Mouse (Mus musculus): ENCODE measurements around the gene Cfap99. TPM values are rescaled to one million over a fixed set of nuclear protein-coding genes. Genes with fewer than 3 reads are reported as not detected.
A peak's percentile ranks its signal among the peaks of the same experiment; 100 is the strongest.

Gene Cfap99
- 0.09 TPM in 1 of 2 replicates, not detected in the other for polyA plus RNA-seq (2014; fragmentation: Nextera tagmentation; extraction: Ambion mirVana)

DNA sequence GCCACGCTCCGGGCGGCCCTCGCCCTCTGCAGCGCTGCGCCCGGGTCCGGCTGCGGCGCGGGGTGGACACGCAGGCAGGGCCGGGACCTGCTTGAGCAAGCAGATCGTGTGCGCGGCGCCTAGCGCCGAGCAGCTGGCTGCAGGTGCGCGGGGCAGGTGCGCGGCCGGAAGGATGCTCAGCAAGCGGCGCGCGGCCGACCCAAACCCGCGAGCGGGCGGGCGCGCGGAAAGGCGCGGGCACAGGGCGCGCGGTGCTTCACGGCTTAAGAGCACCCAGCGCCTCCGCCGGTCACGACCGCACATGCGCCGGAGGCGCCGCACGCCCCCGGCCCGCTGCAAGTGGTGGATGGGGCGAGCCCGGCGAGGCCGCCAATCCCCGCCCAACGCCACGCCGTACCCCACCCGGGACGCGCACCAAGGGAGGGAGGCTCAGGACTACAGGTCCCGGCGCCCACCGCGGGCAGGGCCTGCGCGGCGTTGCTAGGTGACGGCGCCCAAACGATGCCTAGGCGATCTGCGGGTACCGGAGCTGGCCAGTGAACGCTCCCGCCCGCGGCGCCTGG, at the start of gene Cfap99, which contains the start of gene Zfyve28:
Gene Cfap99, plus strand, starts transcription at position 447 of the 563 bp plus-strand sequence.
Gene Zfyve28, minus strand, starts transcription at position 296 of the 563 bp plus-strand sequence.
- peak; percentile 69 for ATAC-seq (ENCODE audit: insufficient number of reproducible peaks, insufficient read depth, low FRiP score, low read depth)
- peak within 1 kb of the TSS; percentile 98 for H3K4me2 ChIP-seq (ENCODE audit: low read length)
- peaks cover 59% of the 10 kb centered on the region for H3K27me3 ChIP-seq (ENCODE audit: control insufficient read depth, insufficient read depth, low read length)
- no peak within 1 kb of the TSS for H3K27ac ChIP-seq (replicated peaks in 1 of 2; ENCODE audit: control insufficient read depth in 1 of 2, insufficient read depth in 1 of 2, low read depth in 2 of 2, low read length in 2 of 2)
- under 1% methylated on average over 83 of the region's 83 CpGs for WGBS
- H3K9ac ChIP-seq (ENCODE audit: low read length) = peak within 1 kb of the TSS; percentile 57
- H3K36me3 ChIP-seq (ENCODE audit: control insufficient read depth, insufficient read depth, low read length) = no peaks in the 10 kb centered on the region
- peak within 1 kb of the TSS; percentile 54 to 63 for H3K4me3 ChIP-seq (ENCODE audit: control insufficient read depth in 1 of 2, insufficient read depth in 1 of 2, low read depth in 1 of 2, low read length in 2 of 2)
- H3K4me1 ChIP-seq (ENCODE audit: control insufficient read depth in 2 of 2, insufficient read depth in 2 of 2, low read length in 2 of 2) = peaks cover 8 to 9% of the 10 kb centered on the region in 2 experiments
- H3K9me3 ChIP-seq (ENCODE audit: control insufficient read depth, low read length) = no peaks in the 10 kb centered on the region

DNA sequence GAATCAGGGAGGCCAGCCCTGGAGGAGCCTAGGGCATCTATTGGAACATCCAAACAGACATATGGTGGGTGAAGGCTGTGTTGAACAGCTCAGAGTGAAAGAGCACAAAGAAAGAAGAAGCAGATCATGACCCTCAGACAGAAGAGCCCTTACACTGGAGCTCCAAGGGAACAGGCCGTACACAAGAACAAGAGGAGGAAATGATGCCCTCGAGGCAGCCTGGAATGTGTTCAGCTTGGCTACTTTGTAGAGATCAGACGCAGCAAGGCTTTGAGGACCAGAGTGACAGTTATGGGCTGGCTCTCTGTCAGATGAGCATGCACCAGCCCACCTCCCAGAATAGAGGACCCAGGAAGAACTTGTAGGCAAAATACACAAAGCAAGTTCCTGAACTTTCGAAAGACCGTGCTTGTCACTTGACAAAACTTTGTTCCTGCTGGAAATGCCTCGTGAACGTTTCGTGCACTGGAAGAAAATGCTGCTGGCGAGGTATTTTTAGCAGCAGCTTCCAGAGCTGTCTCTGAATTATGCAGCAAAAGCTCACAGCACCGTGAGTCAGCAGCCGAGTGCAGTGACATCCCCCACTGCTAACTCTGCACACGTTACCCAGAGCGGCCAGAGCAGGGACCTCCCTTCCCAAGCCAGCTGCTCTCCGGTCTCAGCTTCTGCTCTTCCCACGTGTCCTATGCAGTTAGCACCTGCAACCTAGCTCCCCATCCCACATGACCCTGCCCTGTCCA, 46.0 kb upstream of the Cfap99 start:
- peaks cover 18 to 20% of the 10 kb centered on the region in 2 experiments for H3K4me1 ChIP-seq (ENCODE audit: control insufficient read depth in 2 of 2, insufficient read depth in 2 of 2, low read length in 2 of 2)
- no peaks in the 10 kb centered on the region for H3K36me3 ChIP-seq (ENCODE audit: control insufficient read depth, insufficient read depth, low read length)
- no peak overlapping the region for H3K4me3 ChIP-seq (ENCODE audit: control insufficient read depth in 1 of 2, insufficient read depth in 1 of 2, low read depth in 1 of 2, low read length in 2 of 2)
- H3K27ac ChIP-seq (replicated peaks in 1 of 2; ENCODE audit: control insufficient read depth in 1 of 2, insufficient read depth in 1 of 2, low read depth in 2 of 2, low read length in 2 of 2) = peak overlapping the region; percentile 50 to 78
- peak overlapping the region; percentile 14 for H3K9ac ChIP-seq (ENCODE audit: low read length)
- ATAC-seq (ENCODE audit: insufficient number of reproducible peaks, insufficient read depth, low FRiP score, low read depth) = peak; percentile 64; the same call in 1 of the 2 replicates
- peaks cover 4% of the 10 kb centered on the region; the same call in 1 of the 2 replicates for H3K27me3 ChIP-seq (ENCODE audit: control insufficient read depth, insufficient read depth, low read length)
- 2% methylated on average over 15 of the region's 15 CpGs for WGBS
- H3K4me2 ChIP-seq (ENCODE audit: low read length) = peak overlapping the region; percentile 46
- no peaks in the 10 kb centered on the region for H3K9me3 ChIP-seq (ENCODE audit: control insufficient read depth, low read length)

DNA sequence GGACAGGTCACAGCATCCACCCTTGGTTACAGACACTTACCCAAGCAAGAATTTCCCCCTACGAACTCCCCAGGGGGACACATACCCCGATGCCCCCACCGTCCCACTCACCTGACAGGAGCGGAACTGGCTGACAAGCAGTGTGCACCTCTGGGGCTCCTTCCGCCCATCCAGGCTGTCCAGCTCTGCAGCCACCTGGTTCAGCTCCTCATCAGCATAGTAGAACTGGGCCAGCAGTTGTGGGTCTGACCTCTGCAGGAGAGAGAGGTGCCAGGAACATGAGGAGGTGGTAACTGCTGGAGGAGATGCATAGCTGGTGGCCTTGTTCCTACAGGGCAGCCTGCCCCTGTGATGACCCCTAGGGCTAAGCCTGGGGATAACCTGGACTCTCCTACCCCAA, 45.3 kb upstream of the Cfap99 start:
- peaks cover 18 to 20% of the 10 kb centered on the region in 2 experiments for H3K4me1 ChIP-seq (ENCODE audit: control insufficient read depth in 2 of 2, insufficient read depth in 2 of 2, low read length in 2 of 2)
- H3K9me3 ChIP-seq (ENCODE audit: control insufficient read depth, low read length) = no peaks in the 10 kb centered on the region
- ATAC-seq (ENCODE audit: insufficient number of reproducible peaks, insufficient read depth, low FRiP score, low read depth) = no peak
- WGBS = 81% methylated on average over 5 of the region's 5 CpGs
- H3K4me3 ChIP-seq (ENCODE audit: control insufficient read depth in 1 of 2, insufficient read depth in 1 of 2, low read depth in 1 of 2, low read length in 2 of 2) = no peak overlapping the region
- peaks cover 4% of the 10 kb centered on the region; the same call in 1 of the 2 replicates for H3K27me3 ChIP-seq (ENCODE audit: control insufficient read depth, insufficient read depth, low read length)
- H3K9ac ChIP-seq (ENCODE audit: low read length) = peak overlapping the region; percentile 14; the same call in 1 of the 2 replicates
- no peaks in the 10 kb centered on the region for H3K36me3 ChIP-seq (ENCODE audit: control insufficient read depth, insufficient read depth, low read length)
- peak overlapping the region in 1 of 2 experiments; percentile 78; a peak in 1 of 4 replicates for H3K27ac ChIP-seq (replicated peaks in 1 of 2; ENCODE audit: control insufficient read depth in 1 of 2, insufficient read depth in 1 of 2, low read depth in 2 of 2, low read length in 2 of 2)
- peak overlapping the region; percentile 46 for H3K4me2 ChIP-seq (ENCODE audit: low read length)

DNA sequence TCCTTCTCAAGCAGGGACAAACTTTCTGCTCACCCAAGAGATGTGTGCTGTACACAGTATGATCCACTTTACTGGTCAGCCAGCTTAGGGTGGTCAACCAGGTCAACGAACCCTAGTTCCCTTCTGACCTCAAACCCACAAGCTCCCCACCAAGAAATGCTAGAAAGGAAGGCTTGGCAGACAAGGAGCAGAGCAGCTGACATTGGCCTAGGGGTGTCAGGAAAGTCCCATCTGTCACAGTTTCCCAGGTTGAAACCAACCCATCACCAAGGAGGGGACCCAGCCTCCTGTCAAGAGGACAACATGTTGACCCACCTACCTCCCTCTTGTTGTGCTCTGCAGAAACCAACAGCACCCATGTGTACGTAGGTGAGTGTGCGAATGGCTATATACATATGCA, 42.0 kb upstream of the Cfap99 start:
- no peak overlapping the region for H3K9ac ChIP-seq (ENCODE audit: low read length)
- 88% methylated on average over 3 of the region's 3 CpGs for WGBS

DNA sequence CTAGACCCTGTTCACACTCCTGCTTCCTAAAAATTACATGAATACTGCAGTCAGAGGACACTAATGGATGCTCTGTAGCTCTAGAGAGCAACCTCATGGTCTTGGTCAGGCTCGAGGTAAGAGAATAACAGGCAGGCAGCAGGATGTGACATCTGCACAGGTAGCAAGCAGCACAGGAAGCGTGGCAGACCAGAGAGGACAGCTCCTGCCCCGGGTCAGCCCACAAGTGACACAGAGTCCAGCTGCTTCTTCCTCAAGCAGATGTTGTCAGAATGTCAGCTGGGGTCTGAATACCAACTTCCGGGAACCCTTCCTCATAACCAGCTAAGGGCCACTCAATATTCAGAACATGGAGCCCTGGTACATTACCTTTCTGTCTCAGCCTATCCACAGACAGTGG, 39.3 kb upstream of the Cfap99 start:
- Histone ChIP-seq H3K27ac (replicated peaks in 1 of 2; ENCODE audit: control insufficient read depth in 1 of 2, insufficient read depth in 1 of 2, low read depth in 2 of 2, low read length in 2 of 2) (no peak overlapping the region), H3K9me3 (ENCODE audit: control insufficient read depth, low read length) (no peaks in the 10 kb centered on the region), H3K9ac (ENCODE audit: low read length) (no peak overlapping the region), H3K27me3 (ENCODE audit: control insufficient read depth, insufficient read depth, low read length) (peaks cover 4% of the 10 kb centered on the region; the same call in 1 of the 2 replicates), H3K4me2 (ENCODE audit: low read length) (no peak overlapping the region), H3K36me3 (ENCODE audit: control insufficient read depth, insufficient read depth, low read length) (no peaks in the 10 kb centered on the region), H3K4me3 (ENCODE audit: control insufficient read depth in 1 of 2, insufficient read depth in 1 of 2, low read depth in 1 of 2, low read length in 2 of 2) (no peak overlapping the region), H3K4me1 (ENCODE audit: control insufficient read depth in 2 of 2, insufficient read depth in 2 of 2, low read length in 2 of 2) (peaks cover 10 to 14% of the 10 kb centered on the region in 2 experiments)
- ATAC-seq (ENCODE audit: insufficient number of reproducible peaks, insufficient read depth, low FRiP score, low read depth) = no peak
- WGBS = 78% methylated on average over 4 of the region's 4 CpGs

More for the DNA sequence above, 42.0 kb upstream of the Cfap99 start:
- Histone ChIP-seq H3K4me3 (ENCODE audit: control insufficient read depth in 1 of 2, insufficient read depth in 1 of 2, low read depth in 1 of 2, low read length in 2 of 2) (no peak overlapping the region), H3K36me3 (ENCODE audit: control insufficient read depth, insufficient read depth, low read length) (no peaks in the 10 kb centered on the region), H3K27ac (replicated peaks in 1 of 2; ENCODE audit: control insufficient read depth in 1 of 2, insufficient read depth in 1 of 2, low read depth in 2 of 2, low read length in 2 of 2) (no peak overlapping the region), H3K4me2 (ENCODE audit: low read length) (no peak overlapping the region), H3K4me1 (ENCODE audit: control insufficient read depth in 2 of 2, insufficient read depth in 2 of 2, low read length in 2 of 2) (peaks cover 17 to 19% of the 10 kb centered on the region in 2 experiments), H3K27me3 (ENCODE audit: control insufficient read depth, insufficient read depth, low read length) (peaks cover 4% of the 10 kb centered on the region; the same call in 1 of the 2 replicates), H3K9me3 (ENCODE audit: control insufficient read depth, low read length) (no peaks in the 10 kb centered on the region)
- ATAC-seq (ENCODE audit: insufficient number of reproducible peaks, insufficient read depth, low FRiP score, low read depth) = no peak

DNA sequence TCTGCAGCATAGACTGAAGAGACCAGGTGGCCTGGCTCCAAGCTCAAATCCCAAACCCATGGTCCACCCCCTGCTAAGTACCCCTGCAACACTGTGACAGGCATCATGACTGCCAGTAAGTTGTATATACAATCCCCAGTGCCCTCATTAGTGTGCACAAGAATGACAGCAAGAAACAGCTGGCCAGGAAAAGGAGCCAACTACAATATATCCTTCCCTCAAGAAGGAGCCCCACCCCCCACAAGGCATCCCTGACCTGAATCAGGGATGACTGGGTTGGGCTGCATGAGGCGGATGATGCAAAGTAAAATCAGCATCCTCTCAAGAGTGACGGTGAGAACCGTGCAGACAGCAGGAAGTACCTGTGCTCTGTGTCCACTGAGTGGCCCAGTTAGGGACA, 38.3 kb upstream of the Cfap99 start:
- Histone ChIP-seq H3K4me1 (ENCODE audit: control insufficient read depth in 2 of 2, insufficient read depth in 2 of 2, low read length in 2 of 2) (peaks cover 10 to 14% of the 10 kb centered on the region in 2 experiments), H3K36me3 (ENCODE audit: control insufficient read depth, insufficient read depth, low read length) (no peaks in the 10 kb centered on the region), H3K4me3 (ENCODE audit: control insufficient read depth in 1 of 2, insufficient read depth in 1 of 2, low read depth in 1 of 2, low read length in 2 of 2) (no peak overlapping the region), H3K27ac (replicated peaks in 1 of 2; ENCODE audit: control insufficient read depth in 1 of 2, insufficient read depth in 1 of 2, low read depth in 2 of 2, low read length in 2 of 2) (no peak overlapping the region), H3K9ac (ENCODE audit: low read length) (no peak overlapping the region), H3K4me2 (ENCODE audit: low read length) (no peak overlapping the region), H3K9me3 (ENCODE audit: control insufficient read depth, low read length) (no peaks in the 10 kb centered on the region), H3K27me3 (ENCODE audit: control insufficient read depth, insufficient read depth, low read length) (no peaks in the 10 kb centered on the region)
- ATAC-seq (ENCODE audit: insufficient number of reproducible peaks, insufficient read depth, low FRiP score, low read depth) = no peak
- 68% methylated on average over 3 of the region's 3 CpGs for WGBS

DNA sequence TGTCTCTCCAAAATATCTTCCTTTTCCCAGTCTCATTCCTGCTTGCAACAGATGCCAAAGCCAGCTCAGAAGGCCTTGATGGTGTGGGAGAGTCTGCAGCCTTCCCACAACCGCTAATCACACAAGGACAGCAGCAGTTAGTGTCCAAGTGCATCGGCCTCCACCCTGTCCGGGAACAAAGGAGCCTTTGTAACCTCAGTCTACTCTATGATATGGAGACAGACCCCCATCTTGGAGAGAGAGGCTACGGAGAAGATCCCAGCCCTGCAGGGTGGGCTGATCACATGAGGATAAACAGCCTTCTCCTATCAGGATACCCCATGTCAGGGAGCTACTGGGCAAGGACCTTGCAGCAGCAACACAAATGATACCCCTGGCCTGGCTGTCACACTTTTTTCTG, 36.6 kb upstream of the Cfap99 start:
- WGBS = 46% methylated on average over 4 of the region's 4 CpGs
- H3K27me3 ChIP-seq (ENCODE audit: control insufficient read depth, insufficient read depth, low read length) = no peaks in the 10 kb centered on the region
- no peak for ATAC-seq (ENCODE audit: insufficient number of reproducible peaks, insufficient read depth, low FRiP score, low read depth)

More for the DNA sequence above, 36.6 kb upstream of the Cfap99 start:
- no peaks in the 10 kb centered on the region for H3K36me3 ChIP-seq (ENCODE audit: control insufficient read depth, insufficient read depth, low read length)
- H3K4me2 ChIP-seq (ENCODE audit: low read length) = no peak overlapping the region
- no peak overlapping the region for H3K27ac ChIP-seq (replicated peaks in 1 of 2; ENCODE audit: control insufficient read depth in 1 of 2, insufficient read depth in 1 of 2, low read depth in 2 of 2, low read length in 2 of 2)
- peaks cover 10 to 14% of the 10 kb centered on the region in 2 experiments for H3K4me1 ChIP-seq (ENCODE audit: control insufficient read depth in 2 of 2, insufficient read depth in 2 of 2, low read length in 2 of 2)
- H3K9ac ChIP-seq (ENCODE audit: low read length) = no peak overlapping the region
- no peak overlapping the region for H3K4me3 ChIP-seq (ENCODE audit: control insufficient read depth in 1 of 2, insufficient read depth in 1 of 2, low read depth in 1 of 2, low read length in 2 of 2)
- no peaks in the 10 kb centered on the region for H3K9me3 ChIP-seq (ENCODE audit: control insufficient read depth, low read length)

Data from heart, embryonic 14.5 days (tissue).